Mouse (Mus musculus) midbrain, postnatal 0 days (tissue): ENCODE data around the gene A930002H24Rik. TPM values are rescaled to one million over a fixed set of nuclear protein-coding genes. Genes with fewer than 3 reads are reported as not detected.

Source experiments
- ATAC-seq: fragments of 200-750 bp; cut with Nextera tagmentation; 2 replicates; pipeline ENCODE4 v1.8.0; 2017; ENCODE audit warnings: moderate number of reproducible peaks, mild to moderate bottlenecking, moderate TSS enrichment, moderate library complexity; ENCODE audit not compliant: low FRiP score
- DNase-seq: peaks from one replicate; pipeline ENCODE4 v3.0.0-alpha.2; 2015; ENCODE audit warnings: low spot score
- H3K27ac ChIP-seq: fragments of 300-500 bp; sonication (generic); 2 replicates; pipeline ENCODE4 v1.5.1; 2014; ENCODE audit warnings: low read depth, mild to moderate bottlenecking, low read length, mixed read lengths
- H3K27me3 ChIP-seq: fragments of 300-500 bp; sonication (generic); 2 replicates; pipeline ENCODE4 v1.6.1; 2014; ENCODE audit warnings: low read length, control low read depth, mixed read lengths; ENCODE audit not compliant: insufficient read depth
- H3K36me3 ChIP-seq: fragments of 300-500 bp; sonication (generic); 2 replicates; pipeline ENCODE4 v1.6.1; 2014; ENCODE audit warnings: low read length, control low read depth, mixed read lengths; ENCODE audit not compliant: insufficient read depth
- H3K4me1 ChIP-seq: fragments of 300-500 bp; sonication (generic); 2 replicates; pipeline ENCODE4 v1.6.1; 2014; ENCODE audit warnings: mild to moderate bottlenecking, control low read depth, antibody characterized with exemption, low read length, mixed read lengths; ENCODE audit not compliant: insufficient read depth
- H3K4me2 ChIP-seq: fragments of 300-500 bp; sonication (generic); 2 replicates; pipeline ENCODE4 v1.6.1; 2014; ENCODE audit warnings: low read depth, mild to moderate bottlenecking, low read length, mixed read lengths; ENCODE audit not compliant: poor library complexity, severe bottlenecking
- H3K4me3 ChIP-seq: fragments of 300-500 bp; sonication (generic); 2 replicates; pipeline ENCODE4 v1.5.1; 2014; ENCODE audit warnings: low read depth, mild to moderate bottlenecking, low read length, moderate library complexity
- H3K9ac ChIP-seq: fragments of 300-500 bp; sonication (generic); replicated peaks from 2 replicates; pipeline ENCODE4 v1.6.1; 2014; ENCODE audit warnings: mild to moderate bottlenecking, low read length, moderate library complexity, mixed read lengths; ENCODE audit not compliant: poor library complexity, severe bottlenecking
- H3K9me3 ChIP-seq: fragments of 300-500 bp; sonication (generic); 2 replicates; pipeline ENCODE4 v1.6.1; 2016; ENCODE audit warnings: low read length, control low read depth
- CTCF ChIP-seq: IDR thresholded peaks from 2 replicates; pipeline ENCODE4 v1.5.1; 2016; ENCODE audit warnings: antibody characterized with exemption, mild to moderate bottlenecking
- WGBS: fragments of 180-500 bp; shearing (Covaris S2); extraction: QIAGEN DNeasy Blood & Tissue Kit; methylation state at CpG from one replicate; pipeline ENCODE4 v1.1.7; 2014; 5-methylcytosine and 5-hydroxymethylcytosine counted together
- polyA plus RNA-seq: library from polyadenylated mRNA; unstranded; fragments of >200 nt; fragmentation: Nextera tagmentation; extraction: Ambion mirVana; gene quantifications from 2 replicates; pipeline ENCODE4 v1.2.1, GENCODE M21; 2015
- total RNA-seq: library from RNA; depleted of rRNA; stranded (reverse); fragments of >200 nt; gene quantifications from 2 replicates; pipeline ENCODE4 v1.2.3, GENCODE M21; 2014; rRNA removed

The A930002H24Rik gene
- total RNA-seq: 8.4 and 11.2 TPM in 2 replicates
- 2.3 and 3.2 TPM in 2 replicates for polyA plus RNA-seq

DNA sequence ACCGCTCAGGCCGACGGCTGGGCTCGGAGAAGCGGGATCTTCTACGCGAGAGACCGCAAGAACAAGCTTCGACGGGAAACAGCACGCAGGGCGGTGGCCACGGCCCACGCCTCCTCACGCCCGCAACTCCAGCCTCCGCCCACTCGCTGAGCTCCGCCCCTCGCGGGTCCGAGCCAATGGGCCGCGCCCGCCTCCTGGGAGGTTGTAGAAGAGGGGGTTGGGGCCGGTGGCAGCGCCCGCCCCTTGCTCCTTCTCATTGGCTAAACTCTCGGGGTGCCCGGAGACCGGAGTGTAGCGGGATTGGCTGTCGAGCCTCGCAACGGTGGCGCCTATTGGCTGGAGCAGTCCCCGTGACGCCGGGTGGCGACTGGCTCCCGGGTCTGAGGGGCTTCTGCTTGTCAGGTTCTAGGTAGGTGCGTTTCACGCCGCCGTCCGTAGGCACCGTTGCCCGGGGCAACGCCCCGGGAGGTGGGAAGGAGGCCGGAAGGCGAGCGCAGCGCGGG lies at the start of gene A930002H24Rik:
A930002H24Rik (minus strand) TSS at position 145 of the 503 bp plus-strand sequence.
- peak; percentile 100 for ATAC-seq
- Histone ChIP-seq H3K27ac (peak within 1 kb of the TSS; percentile 86), H3K9me3 (no peaks in the 10 kb centered on the region), H3K36me3 (no peaks in the 10 kb centered on the region), H3K4me3 (peak within 1 kb of the TSS; percentile 96), H3K4me2 (peak within 1 kb of the TSS; percentile 85), H3K27me3 (no peaks in the 10 kb centered on the region), H3K9ac (peak within 1 kb of the TSS; percentile 97), H3K4me1 (no peaks in the 10 kb centered on the region)
- peak; percentile 99 for DNase-seq
- no peak for TF ChIP-seq CTCF
- 0% methylated on average over 51 of the region's 55 CpGs for WGBS

DNA sequence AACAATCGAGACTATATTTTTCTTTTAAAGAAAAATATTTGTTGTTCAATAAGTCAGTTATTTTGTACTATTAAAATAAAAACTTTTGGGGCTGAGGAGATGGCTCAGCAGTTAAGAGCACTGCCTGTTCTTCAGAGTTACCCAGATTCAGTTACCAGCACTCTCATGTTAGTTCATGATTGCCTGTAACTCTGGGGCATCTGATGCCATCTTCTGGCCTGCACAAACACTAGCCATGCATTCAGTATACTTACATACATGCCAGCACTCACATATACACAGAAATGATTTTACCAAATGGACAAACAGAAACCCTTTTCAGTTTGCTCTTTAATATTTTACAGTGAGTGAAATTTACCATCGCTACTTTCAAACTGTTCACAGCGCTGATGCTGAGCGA lies 45.7 kb upstream of the A930002H24Rik start:
- Histone ChIP-seq H3K4me2 (no peak overlapping the region), H3K36me3 (no peaks in the 10 kb centered on the region), H3K9me3 (no peaks in the 10 kb centered on the region), H3K27me3 (no peaks in the 10 kb centered on the region), H3K27ac (no peak overlapping the region), H3K4me1 (no peaks in the 10 kb centered on the region), H3K9ac (no peak overlapping the region), H3K4me3 (no peak overlapping the region)
- no peak for TF ChIP-seq CTCF
- no peak for DNase-seq
- no peak for ATAC-seq
- 94% methylated on average over 4 of the region's 4 CpGs for WGBS

GRCm38 (mm10) chr17:63897050-63897449 lies 33.5 kb upstream of the A930002H24Rik start:
- Histone ChIP-seq H3K27ac (no peak overlapping the region), H3K27me3 (no peaks in the 10 kb centered on the region), H3K4me1 (no peaks in the 10 kb centered on the region), H3K4me3 (no peak overlapping the region), H3K9ac (no peak overlapping the region), H3K36me3 (no peaks in the 10 kb centered on the region), H3K9me3 (no peaks in the 10 kb centered on the region), H3K4me2 (no peak overlapping the region)
- no peak for TF ChIP-seq CTCF
- no peak for ATAC-seq
- no peak for DNase-seq
- 70% methylated on average over 7 of the region's 7 CpGs for WGBS

GRCm38 (mm10) chr17:63895829-63896228 lies 32.2 kb upstream of the A930002H24Rik start:
- Histone ChIP-seq H3K4me1 (no peaks in the 10 kb centered on the region), H3K36me3 (no peaks in the 10 kb centered on the region), H3K27me3 (no peaks in the 10 kb centered on the region), H3K4me2 (no peak overlapping the region), H3K9ac (no peak overlapping the region), H3K9me3 (no peaks in the 10 kb centered on the region), H3K4me3 (no peak overlapping the region), H3K27ac (no peak overlapping the region)
- WGBS: 83% methylated on average over 3 of the region's 3 CpGs
- ATAC-seq (no peak), DNase-seq (no peak)
- TF ChIP-seq CTCF: no peak

- no peak for TF ChIP-seq CTCF
- H3K4me2 ChIP-seq: no peak overlapping the region
- no peak overlapping the region for H3K27ac ChIP-seq
- no peaks in the 10 kb centered on the region for H3K36me3 ChIP-seq
- no peak for ATAC-seq
- no peaks in the 10 kb centered on the region for H3K9me3 ChIP-seq
- H3K4me1 ChIP-seq: no peaks in the 10 kb centered on the region
- no peak for DNase-seq
- H3K9ac ChIP-seq: no peak overlapping the region
- no peak overlapping the region for H3K4me3 ChIP-seq
- no peaks in the 10 kb centered on the region for H3K27me3 ChIP-seq
Measured at GRCm38 (mm10) chr17:63890611-63891010, 27.0 kb upstream of the A930002H24Rik start.

DNA sequence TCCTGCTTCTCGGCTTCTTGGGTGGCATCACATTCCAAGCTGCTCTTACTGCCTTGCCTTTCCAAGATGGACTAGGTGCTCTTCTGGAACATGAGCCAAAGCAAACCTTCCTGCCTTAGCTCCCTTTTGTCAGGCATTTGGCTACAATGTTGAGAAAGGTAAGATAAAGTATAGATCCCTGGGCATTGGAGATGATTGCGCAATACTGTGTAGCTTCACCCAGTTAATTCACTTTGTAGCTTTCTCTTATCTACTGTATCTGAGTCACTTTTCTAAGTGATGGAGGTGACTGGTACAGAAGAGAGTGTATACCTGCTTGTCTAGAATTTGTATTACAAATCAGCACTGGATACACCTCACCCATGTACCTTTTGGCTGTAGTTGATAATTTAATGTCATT lies 23.4 kb upstream of the A930002H24Rik start:
- no peak overlapping the region for H3K9ac ChIP-seq
- H3K36me3 ChIP-seq: no peaks in the 10 kb centered on the region
- no peak overlapping the region for H3K4me3 ChIP-seq
- H3K27ac ChIP-seq: no peak overlapping the region
- no peaks in the 10 kb centered on the region for H3K9me3 ChIP-seq
- no peak overlapping the region for H3K4me2 ChIP-seq
- H3K27me3 ChIP-seq: no peaks in the 10 kb centered on the region
- H3K4me1 ChIP-seq: no peaks in the 10 kb centered on the region
- ATAC-seq: no peak
- no peak for TF ChIP-seq CTCF
- WGBS: 100% methylated on average over 2 of the region's 2 CpGs
- DNase-seq: no peak
